Mouse (Mus musculus) Patski (cell line): Measurements from ENCODE around the gene Tas1r3. TPM values are rescaled to one million over a fixed set of nuclear protein-coding genes. Genes with fewer than 3 reads are reported as not detected.
A peak's percentile ranks its signal among the peaks of the same experiment; 100 is the strongest.

Experiments
- ATAC-seq: fragments of 100-300 bp; one replicate; pipeline ENCODE4 v1.8.0; 2021
- CTCF ChIA-PET: fragments of 350-600 bp; sonication (Branson Sonifier 250); formaldehyde crosslinking; loops from one replicate; lab custom pipeline; 2022; ENCODE audit warnings: inconsistent platforms; lab: Charles Lee
- POLR2A ChIA-PET: fragments of 350-600 bp; sonication (Branson Sonifier 250); formaldehyde crosslinking; loops from one replicate; lab custom pipeline; 2022; ENCODE audit warnings: antibody characterized with exemption, inconsistent platforms; lab: Charles Lee
- DNase-seq: peaks from one replicate; pipeline ENCODE4 v3.0.0-alpha.2; 2011; ENCODE audit warnings: low read depth, low spot score
- H3K27me3 ChIP-seq: fragments of 371-371 bp; one replicate; pipeline ENCODE4 v1.5.1; 2021
- CTCF ChIP-seq: fragments of 100-300 bp; IDR thresholded peaks from one replicate; pipeline ENCODE4 v1.5.1; 2021
- in situ Hi-C: fragments of 300-500 bp; cut with MboI; formaldehyde crosslinking; loops from 3 replicates; pipeline ENCODE4 v1.11.1; 2018; ENCODE audit warnings: low pct_unique_long_range_greater_than_20kb, mixed read lengths
- polyA plus RNA-seq: library from polyadenylated mRNA; unstranded; gene quantifications from one replicate; pipeline ENCODE4 v1.2.3, GENCODE M21; 2021

Tas1r3 gene
- polyA plus RNA-seq, 1 experiment from 2014 or later: 1.2 TPM

DNA sequence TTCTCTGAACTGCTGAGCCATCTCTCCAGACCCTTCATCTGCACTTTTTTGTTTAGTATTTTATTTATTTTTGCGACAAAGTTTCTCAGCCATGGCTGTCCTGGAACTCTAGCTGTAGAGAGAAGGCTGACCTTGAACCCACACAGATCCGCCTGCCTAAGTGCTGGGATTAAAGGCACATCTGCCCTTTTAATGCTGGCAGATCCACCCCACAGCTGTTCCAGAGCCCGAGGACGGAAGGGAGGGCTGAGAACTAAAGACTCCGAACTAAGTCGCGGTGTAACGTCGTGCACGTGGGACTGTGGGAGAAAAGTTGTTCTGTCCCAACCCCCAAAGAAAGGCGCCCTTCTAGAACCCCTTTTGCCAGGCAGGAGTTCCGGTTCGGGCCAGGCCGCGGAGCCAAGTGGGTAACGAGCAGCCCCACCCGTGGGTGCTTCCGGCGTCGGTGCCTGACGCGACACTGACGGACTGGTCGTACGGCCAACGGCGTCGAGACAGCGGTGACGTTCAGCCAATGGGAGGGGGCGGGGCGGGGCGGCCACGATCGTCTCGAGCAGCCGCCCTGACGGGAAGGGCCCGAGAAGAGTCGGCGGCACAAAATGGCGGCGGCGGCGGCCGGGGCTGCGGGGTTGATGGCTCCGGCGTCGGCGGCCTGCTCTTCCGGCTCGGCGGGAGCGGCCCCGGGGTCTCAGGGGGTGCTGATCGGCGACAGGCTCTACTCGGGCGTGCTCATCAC lies 51.1 kb downstream of the Tas1r3 start, which contains the start of gene Ccnl2:
Ccnl2 (plus strand) TSS at position 561 of the 736 bp plus-strand sequence.
- POLR2A ChIA-PET: interaction anchor here (0.7 to 1.0 kb wide), 2 partner anchors 8 to 12 kb away, joined by 3 to 4 read pairs; no protein-coding TSS in a partner anchor
- in situ Hi-C loops: no loop called here
- CTCF ChIA-PET: interaction anchor here (1.4 to 1.6 kb wide), 2 partner anchors 9 kb away, joined by 3 to 4 read pairs; partner anchors contain the start of gene Mrpl20
- no peaks in the 10 kb centered on the region for H3K27me3 ChIP-seq
- DNase-seq: peak; percentile 80
- ATAC-seq: peak; percentile 92
- TF ChIP-seq CTCF: no peak

Other genes with a start within 250 kb of the Tas1r3 start
- gene Cdk11b, start 238.5 kb downstream of the Tas1r3 start, polyA plus RNA-seq: 57.8 TPM
- gene Gm10563, start 218.0 kb downstream of the Tas1r3 start, polyA plus RNA-seq: not detected
- gene Mmp23, start 210.0 kb downstream of the Tas1r3 start, polyA plus RNA-seq: 4.1 TPM
- gene Mib2, start 194.2 kb downstream of the Tas1r3 start, polyA plus RNA-seq: 39.5 TPM
- gene Fndc10, start 169.0 kb downstream of the Tas1r3 start, polyA plus RNA-seq: 7.3 TPM
- 81.8 TPM for gene Ssu72, start 158.6 kb downstream of the Tas1r3 start, polyA plus RNA-seq
- gene Tmem240, start 128.6 kb downstream of the Tas1r3 start, polyA plus RNA-seq: 1.4 TPM
- gene Atad3a, start 102.3 kb downstream of the Tas1r3 start, polyA plus RNA-seq: 53.3 TPM
- gene Vwa1, start 88.7 kb downstream of the Tas1r3 start, polyA plus RNA-seq: 0.47 TPM
- gene Tmem88b, start 77.5 kb downstream of the Tas1r3 start, polyA plus RNA-seq: 0.05 TPM
- not detected for gene Ankrd65, start 72.9 kb downstream of the Tas1r3 start, polyA plus RNA-seq
- gene Mrpl20, start 60.5 kb downstream of the Tas1r3 start, polyA plus RNA-seq: 124 TPM
- 55.5 TPM for gene Ccnl2, start 50.9 kb downstream of the Tas1r3 start, polyA plus RNA-seq
- 127 TPM for gene Aurkaip1, start 32.1 kb downstream of the Tas1r3 start, polyA plus RNA-seq
- gene Mxra8, start 23.7 kb downstream of the Tas1r3 start, polyA plus RNA-seq: 15.4 TPM
- gene Dvl1, start 16.0 kb downstream of the Tas1r3 start, polyA plus RNA-seq: 83.6 TPM
- 15.4 TPM for gene Cptp, start 6.1 kb upstream of the Tas1r3 start, polyA plus RNA-seq
- 37.6 TPM for gene Ints11, start 6.2 kb upstream of the Tas1r3 start, polyA plus RNA-seq
- 22.4 TPM for gene Pusl1, start 28.4 kb upstream of the Tas1r3 start, polyA plus RNA-seq
- 16.7 TPM for gene Acap3, start 28.5 kb upstream of the Tas1r3 start, polyA plus RNA-seq
- gene Ube2j2, start 80.5 kb upstream of the Tas1r3 start, polyA plus RNA-seq: 60.1 TPM
- gene C1qtnf12, start 99.0 kb upstream of the Tas1r3 start, polyA plus RNA-seq: 0.59 TPM
- 6.2 TPM for gene B3galt6, start 129.3 kb upstream of the Tas1r3 start, polyA plus RNA-seq
- 167 TPM for gene Sdf4, start 129.5 kb upstream of the Tas1r3 start, polyA plus RNA-seq
- 0.36 TPM for gene Tnfrsf4, start 150.5 kb upstream of the Tas1r3 start, polyA plus RNA-seq
- 1.0 TPM for gene Tnfrsf18, start 162.8 kb upstream of the Tas1r3 start, polyA plus RNA-seq
- gene Ttll10, start 196.1 kb upstream of the Tas1r3 start, polyA plus RNA-seq: 3.7 TPM
- 9.3 TPM for gene 9430015G10Rik, start 246.6 kb upstream of the Tas1r3 start, polyA plus RNA-seq